Mouse (Mus musculus): ENCODE data around the gene Slco2a1.

DNA sequence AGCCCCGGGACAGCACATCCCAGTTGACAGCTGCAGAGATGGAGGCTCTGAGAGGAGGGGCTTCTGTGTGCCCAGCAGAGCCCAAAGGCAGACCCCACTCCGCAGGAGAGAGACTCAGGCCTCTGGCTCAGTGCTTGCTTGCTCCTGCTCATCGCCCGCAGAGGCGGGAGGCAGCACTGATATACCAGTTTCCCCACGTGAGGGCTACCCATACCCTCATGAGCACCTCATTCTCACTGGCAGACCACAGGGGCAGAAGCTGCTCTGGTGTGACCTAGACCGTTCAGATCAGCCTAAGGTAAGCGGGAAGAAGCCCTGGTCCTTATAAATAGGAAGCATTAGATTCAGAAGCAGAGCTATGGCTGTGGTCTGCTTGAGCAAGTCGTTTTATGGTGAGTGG, 131.3 kb downstream of the Slco2a1 start:
- TF ChIP-seq CTCF (IDR thresholded peaks at IDR 0.05; ENCODE audit: insufficient read depth, low read length) (no peak), POLR2A (IDR thresholded peaks at IDR 0.05; ENCODE audit: borderline replicate concordance, extremely low read depth, low read depth, low read length) (no peak)

All from lung, adult 2 months (tissue).